Mouse (Mus musculus) hindbrain, postnatal 0 days (tissue): ENCODE data around the gene Tbc1d19. TPM values are rescaled to one million over a fixed set of nuclear protein-coding genes. Genes with fewer than 3 reads are reported as not detected.

Experiments used
- ATAC-seq: fragments of 200-750 bp; cut with Nextera tagmentation; 2 replicates; pipeline ENCODE4 v1.8.0; 2017; ENCODE audit warnings: mild to moderate bottlenecking, moderate TSS enrichment, moderate library complexity
- DNase-seq: peaks from one replicate; pipeline ENCODE4 v3.0.0-alpha.2; 2015; ENCODE audit warnings: low spot score
- H3K27ac ChIP-seq: fragments of 300-500 bp; sonication (generic); 2 replicates; pipeline ENCODE4 v1.5.1; 2014; ENCODE audit warnings: mild to moderate bottlenecking
- H3K27me3 ChIP-seq: fragments of 300-500 bp; sonication (generic); 2 replicates; pipeline ENCODE4 v1.6.1; 2014; ENCODE audit warnings: low read length, mixed read lengths; ENCODE audit not compliant: insufficient read depth
- H3K36me3 ChIP-seq: fragments of 300-500 bp; sonication (generic); 2 replicates; pipeline ENCODE4 v1.6.1; 2014; ENCODE audit warnings: low read length, mixed read lengths; ENCODE audit not compliant: insufficient read depth
- H3K4me1 ChIP-seq: fragments of 300-500 bp; sonication (generic); 2 replicates; pipeline ENCODE4 v1.6.1; 2014; ENCODE audit warnings: antibody characterized with exemption, low read length, mixed read lengths; ENCODE audit not compliant: insufficient read depth
- H3K4me2 ChIP-seq: fragments of 300-500 bp; sonication (generic); 2 replicates; pipeline ENCODE4 v1.6.1; 2014; ENCODE audit warnings: low read depth, mild to moderate bottlenecking, low read length, moderate library complexity, mixed read lengths
- H3K4me3 ChIP-seq: fragments of 300-500 bp; sonication (generic); 2 replicates; pipeline ENCODE4 v1.5.1; 2014; ENCODE audit warnings: low read length
- H3K9ac ChIP-seq: fragments of 300-500 bp; sonication (generic); replicated peaks from 2 replicates; pipeline ENCODE4 v1.6.1; 2014; ENCODE audit warnings: mild to moderate bottlenecking, low read length, moderate library complexity, mixed read lengths
- H3K9me3 ChIP-seq: fragments of 300-500 bp; sonication (generic); 2 replicates; pipeline ENCODE4 v1.6.1; 2016; ENCODE audit warnings: low read length, mixed read lengths
- CTCF ChIP-seq: IDR thresholded peaks from 2 replicates; pipeline ENCODE4 v1.5.1; 2016; ENCODE audit warnings: antibody characterized with exemption, control low read depth, low read depth
- WGBS: fragments of 180-500 bp; shearing (Covaris S2); extraction: QIAGEN DNeasy Blood & Tissue Kit; methylation state at CpG from one replicate; pipeline ENCODE4 v1.1.7; 2014; 5-methylcytosine and 5-hydroxymethylcytosine counted together
- polyA plus RNA-seq: library from polyadenylated mRNA; unstranded; fragments of >200 nt; fragmentation: Nextera tagmentation; extraction: Ambion mirVana; gene quantifications from 2 replicates; pipeline ENCODE4 v1.2.1, GENCODE M21; 2015
- total RNA-seq: library from RNA; depleted of rRNA; stranded (reverse); fragments of >200 nt; gene quantifications from 2 replicates; pipeline ENCODE4 v1.2.3, GENCODE M21; 2014

Tbc1d19 gene
- total and polyA plus RNA-seq, 2 experiments from 2014 or later, result 45.4 to 45.6 TPM

- no peak overlapping the region for H3K4me3 ChIP-seq
- 89% methylated on average over 9 of the region's 9 CpGs for whole genome bisulfite sequencing
- TF ChIP-seq CTCF, result no peak
These were observed 92.0 kb downstream of the Tbc1d19 start for GRCm38 (mm10) chr5:53901406-53901805.

GRCm38 (mm10) chr5:53902757-53903156 is 93.4 kb downstream of the Tbc1d19 start:
- H3K4me2 ChIP-seq, result no peak overlapping the region
- DNase-seq (no peak), ATAC-seq (no peak)
- H3K27ac ChIP-seq, result no peak overlapping the region
- no peak overlapping the region for H3K9ac ChIP-seq
- WGBS, result 89% methylated on average over 3 of the region's 3 CpGs
- peaks cover 22% of the 10 kb centered on the region; the same call in 1 of the 2 replicates for H3K36me3 ChIP-seq
- no peaks in the 10 kb centered on the region for H3K9me3 ChIP-seq
- TF ChIP-seq CTCF, result no peak
- no peaks in the 10 kb centered on the region for H3K27me3 ChIP-seq
- no peaks in the 10 kb centered on the region for H3K4me1 ChIP-seq
- H3K4me3 ChIP-seq, result no peak overlapping the region

More at GRCm38 (mm10) chr5:53901406-53901805, 92.0 kb downstream of the Tbc1d19 start:
- Histone ChIP-seq H3K4me2 (no peak overlapping the region), H3K27me3 (no peaks in the 10 kb centered on the region), H3K9ac (no peak overlapping the region), H3K36me3 (peaks cover 28% of the 10 kb centered on the region; the same call in 1 of the 2 replicates), H3K9me3 (no peaks in the 10 kb centered on the region), H3K4me1 (no peaks in the 10 kb centered on the region), H3K27ac (no peak overlapping the region)
- DNase-seq (no peak), ATAC-seq (no peak)

- WGBS, result 94% methylated on average over 3 of the region's 3 CpGs
- no peak overlapping the region for H3K4me2 ChIP-seq
- DNase-seq (no peak), ATAC-seq (no peak)
- H3K9ac ChIP-seq, result no peak overlapping the region
- no peaks in the 10 kb centered on the region for H3K27me3 ChIP-seq
- no peaks in the 10 kb centered on the region for H3K9me3 ChIP-seq
- no peaks in the 10 kb centered on the region for H3K4me1 ChIP-seq
- no peak overlapping the region for H3K4me3 ChIP-seq
- TF ChIP-seq CTCF, result no peak
- no peak overlapping the region for H3K27ac ChIP-seq
- H3K36me3 ChIP-seq, result 0 out of 2 replicates have a peak, but pooled peaks cover 10% of the 10 kb centered on the region
These were observed 99.8 kb downstream of the Tbc1d19 start for GRCm38 (mm10) chr5:53909201-53909600.

- Histone ChIP-seq H3K36me3 (no peaks in the 10 kb centered on the region), H3K9ac (no peak overlapping the region), H3K4me1 (peaks cover 3% of the 10 kb centered on the region; the same call in 1 of the 2 replicates), H3K27me3 (no peaks in the 10 kb centered on the region), H3K27ac (no peak overlapping the region), H3K9me3 (no peaks in the 10 kb centered on the region), H3K4me3 (no peak overlapping the region), H3K4me2 (no peak overlapping the region)
- 83% methylated on average over 2 of the region's 2 CpGs for WGBS
- DNase-seq, result no peak
- no peak for ATAC-seq
- TF ChIP-seq CTCF, result no peak
These were observed 111.0 kb downstream of the Tbc1d19 start for GRCm38 (mm10) chr5:53920416-53920815.

GRCm38 (mm10) chr5:53922149-53922904 is 112.9 kb downstream of the Tbc1d19 start:
- no peak overlapping the region for H3K27ac ChIP-seq
- peak; percentile 66 for ATAC-seq
- no peaks in the 10 kb centered on the region for H3K36me3 ChIP-seq
- H3K9me3 ChIP-seq, result no peaks in the 10 kb centered on the region
- H3K4me3 ChIP-seq, result no peak overlapping the region
- 42% methylated on average over 10 of the region's 10 CpGs for WGBS
- H3K9ac ChIP-seq, result no peak overlapping the region
- H3K27me3 ChIP-seq, result no peaks in the 10 kb centered on the region
- H3K4me1 ChIP-seq, result peaks cover 3% of the 10 kb centered on the region; the same call in 1 of the 2 replicates
- H3K4me2 ChIP-seq, result no peak overlapping the region
- peak; percentile 54 for DNase-seq
- no peak for TF ChIP-seq CTCF

GRCm38 (mm10) chr5:53924005-53924404 is 114.6 kb downstream of the Tbc1d19 start:
- no peaks in the 10 kb centered on the region for H3K27me3 ChIP-seq
- H3K4me2 ChIP-seq, result no peak overlapping the region
- DNase-seq, result no peak
- WGBS, result 69% methylated on average over 4 of the region's 4 CpGs
- ATAC-seq, result no peak
- H3K36me3 ChIP-seq, result no peaks in the 10 kb centered on the region
- H3K4me3 ChIP-seq, result no peak overlapping the region
- H3K9ac ChIP-seq, result no peak overlapping the region
- TF ChIP-seq CTCF, result peak; percentile 43
- H3K27ac ChIP-seq, result no peak overlapping the region
- peaks cover 3% of the 10 kb centered on the region; the same call in 1 of the 2 replicates for H3K4me1 ChIP-seq
- no peaks in the 10 kb centered on the region for H3K9me3 ChIP-seq

GRCm38 (mm10) chr5:53926301-53926855 is 117.0 kb downstream of the Tbc1d19 start:
- DNase-seq, result no peak
- no peak overlapping the region for H3K4me3 ChIP-seq
- no peaks in the 10 kb centered on the region for H3K36me3 ChIP-seq
- no peak overlapping the region for H3K4me2 ChIP-seq
- no peak overlapping the region for H3K9ac ChIP-seq
- H3K9me3 ChIP-seq, result no peaks in the 10 kb centered on the region
- ATAC-seq, result no peak
- H3K27ac ChIP-seq, result no peak overlapping the region
- WGBS, result 75% methylated on average over 11 of the region's 11 CpGs
- no peak for TF ChIP-seq CTCF
- no peaks in the 10 kb centered on the region for H3K27me3 ChIP-seq
- peaks cover 3% of the 10 kb centered on the region; the same call in 1 of the 2 replicates for H3K4me1 ChIP-seq
